In the genomic region with DNA sequence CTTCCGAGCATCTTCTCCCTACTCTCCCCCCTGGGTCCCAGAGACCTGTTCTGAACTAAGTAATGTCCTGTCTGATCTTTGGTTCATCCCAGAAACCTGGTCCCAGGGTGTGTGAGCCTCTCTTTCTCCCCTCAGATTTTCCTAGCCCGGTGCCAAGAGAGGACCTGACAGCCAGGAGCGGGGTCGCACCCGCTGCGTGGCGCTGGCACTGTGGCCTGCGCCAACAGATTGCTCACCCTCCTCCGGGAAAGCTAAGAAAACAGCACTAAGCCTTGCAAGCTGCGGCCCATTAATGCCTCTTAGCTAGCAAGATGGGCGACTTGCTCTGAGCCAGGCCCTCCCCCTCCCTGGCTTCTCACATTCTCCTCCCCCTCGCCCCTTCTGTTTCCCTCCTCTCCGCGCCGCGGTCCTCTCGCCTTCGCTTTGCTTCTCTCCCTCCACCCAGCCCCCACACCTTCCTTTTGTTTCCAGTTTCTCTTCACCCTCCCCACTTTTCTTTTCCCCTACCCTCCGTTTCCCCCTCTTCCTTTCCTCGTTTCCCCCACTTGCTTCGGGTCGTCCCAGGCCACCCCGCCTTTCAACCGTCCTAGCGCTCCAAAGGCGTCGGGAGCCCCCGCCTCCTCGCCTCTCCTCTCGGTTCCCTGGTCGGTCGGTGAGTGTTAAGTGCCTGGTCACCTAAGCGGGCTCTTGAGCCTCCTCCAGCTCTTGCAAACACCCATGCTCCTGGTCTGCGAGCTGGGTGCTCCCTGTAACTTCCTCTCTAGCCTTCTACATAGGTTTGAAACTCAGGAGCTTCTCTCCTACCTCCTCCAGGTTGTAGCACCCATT, we compare ENCODE assay signal across 8 mouse cellular contexts. TPM values are rescaled to one million over a fixed set of nuclear protein-coding genes. Genes with fewer than 3 reads are reported as not detected.
A peak's percentile ranks its signal among the peaks of the same experiment; 100 is the strongest.
DNase-seq lines count a peak whose midpoint lies in the region; ATAC-seq and TF ChIP-seq lines count a peak whose summit lies in the region.

No protein-coding gene starts in this region.

- no peak for DNase-seq in heart, embryonic 10.5 days (ENCODE audit: low spot score)
- DNase-seq in heart, postnatal 36 days: no peak
- peak; percentile 74 for DNase-seq in R1 (ENCODE audit: low read depth, low spot score)
- peak; percentile 64 for DNase-seq in embryonic facial prominence, embryonic 14.5 days (ENCODE audit: low spot score)
- no peak for DNase-seq in intestine, embryonic 14.5 days (ENCODE audit: low spot score)
- DNase-seq in liver, postnatal 0 days: no peak
- peak; percentile 75 for DNase-seq in right cerebral cortex, postnatal 14 days

- no peak for TF ChIP-seq CTCF in liver, postnatal 0 days (IDR thresholded peaks at IDR 0.05; ENCODE audit: low read depth)

- no peak for TF ChIP-seq EP300 in liver, postnatal 0 days (IDR thresholded peaks at IDR 0.05; ENCODE audit: low read depth)

- intact Hi-C loops in heart, postnatal 36 days (cut with DNase I): no loop called here

- no peak overlapping the region; the same call in 1 of the 2 replicates for H3K27ac ChIP-seq in heart, embryonic 10.5 days
- no peak overlapping the region; the same call in 1 of the 2 replicates for H3K27ac ChIP-seq in embryonic facial prominence, embryonic 14.5 days (replicated peaks; ENCODE audit: low read depth, low read length)
- H3K27ac ChIP-seq in intestine, embryonic 14.5 days (ENCODE audit: low read depth): no peak overlapping the region
- no peak overlapping the region for H3K27ac ChIP-seq in liver, postnatal 0 days (ENCODE audit: low read depth)

- H3K9ac ChIP-seq in embryonic facial prominence, embryonic 14.5 days (ENCODE audit: low read depth, low read length): peak overlapping the region; percentile 42
- no peak overlapping the region for H3K9ac ChIP-seq in intestine, embryonic 14.5 days (ENCODE audit: low read length)
- no peak overlapping the region for H3K9ac ChIP-seq in liver, postnatal 0 days (replicated peaks)

- peaks cover 93% of the 10 kb centered on the region for H3K27me3 ChIP-seq in heart, embryonic 10.5 days (ENCODE audit: insufficient read depth, poor library complexity, severe bottlenecking)
- peaks cover 95% of the 10 kb centered on the region for H3K27me3 ChIP-seq in embryonic facial prominence, embryonic 14.5 days (replicated peaks; ENCODE audit: control insufficient read depth, insufficient read depth, low read length)
- peaks cover 98% of the 10 kb centered on the region for H3K27me3 ChIP-seq in intestine, embryonic 14.5 days (replicated peaks; ENCODE audit: control insufficient read depth, insufficient read depth, low read length)
- peaks cover 77% of the 10 kb centered on the region for H3K27me3 ChIP-seq in liver, postnatal 0 days (ENCODE audit: insufficient read depth, low read length)

- H3K9me3 ChIP-seq in heart, embryonic 10.5 days: no peaks in the 10 kb centered on the region
- H3K9me3 ChIP-seq in embryonic facial prominence, embryonic 14.5 days (ENCODE audit: control insufficient read depth, low read length): no peaks in the 10 kb centered on the region
- no peaks in the 10 kb centered on the region for H3K9me3 ChIP-seq in intestine, embryonic 14.5 days (ENCODE audit: control insufficient read depth, low read length)
- H3K9me3 ChIP-seq in liver, postnatal 0 days (ENCODE audit: low read length): no peaks in the 10 kb centered on the region

- no peaks in the 10 kb centered on the region for H3K36me3 ChIP-seq in heart, embryonic 10.5 days
- no peaks in the 10 kb centered on the region for H3K36me3 ChIP-seq in embryonic facial prominence, embryonic 14.5 days (ENCODE audit: control insufficient read depth, insufficient read depth, low read length)
- no peaks in the 10 kb centered on the region for H3K36me3 ChIP-seq in intestine, embryonic 14.5 days (ENCODE audit: control insufficient read depth, insufficient read depth, low read length)
- H3K36me3 ChIP-seq in liver, postnatal 0 days (replicated peaks; ENCODE audit: insufficient read depth, low read length): no peaks in the 10 kb centered on the region; the same call in 1 of the 2 replicates

- H3K4me1 ChIP-seq in heart, embryonic 10.5 days: peaks cover 32% of the 10 kb centered on the region
- peaks cover 19% of the 10 kb centered on the region for H3K4me1 ChIP-seq in embryonic facial prominence, embryonic 14.5 days (ENCODE audit: control insufficient read depth, insufficient read depth, low read length)
- H3K4me1 ChIP-seq in intestine, embryonic 14.5 days (replicated peaks; ENCODE audit: control insufficient read depth, insufficient read depth, low read length): no peaks in the 10 kb centered on the region; the same call in 1 of the 2 replicates
- H3K4me1 ChIP-seq in liver, postnatal 0 days (ENCODE audit: insufficient read depth): peaks cover 14% of the 10 kb centered on the region

- peak overlapping the region; percentile 53 for H3K4me2 ChIP-seq in embryonic facial prominence, embryonic 14.5 days (ENCODE audit: low read depth, low read length)
- peak overlapping the region; percentile 39 for H3K4me2 ChIP-seq in intestine, embryonic 14.5 days (ENCODE audit: low read length)
- H3K4me2 ChIP-seq in liver, postnatal 0 days (ENCODE audit: low read depth, low read length): peak overlapping the region; percentile 56

- peak; percentile 20; the same call in 1 of the 2 replicates for ATAC-seq in embryonic facial prominence, embryonic 14.5 days (ENCODE audit: low read depth)
- ATAC-seq in intestine, embryonic 14.5 days (replicated peaks; ENCODE audit: low FRiP score, low TSS enrichment, low read depth): no peak
- no peak for ATAC-seq in liver, postnatal 0 days
- no peak for ATAC-seq in megakaryocyte progenitor cell, adult 5-6 weeks (replicated peaks; ENCODE audit: poor library complexity)

- H3K4me3 ChIP-seq in heart, embryonic 10.5 days: peak overlapping the region; percentile 57
- H3K4me3 ChIP-seq in embryonic facial prominence, embryonic 14.5 days (ENCODE audit: low read depth, low read length): peak overlapping the region; percentile 31
- H3K4me3 ChIP-seq in intestine, embryonic 14.5 days (ENCODE audit: low read depth, low read length): peak overlapping the region; percentile 26
- H3K4me3 ChIP-seq in liver, postnatal 0 days (ENCODE audit: low read depth, low read length): peak overlapping the region; percentile 11; the same call in 1 of the 2 replicates

- under 1% methylated on average over 34 of the region's 34 CpGs for WGBS in heart, embryonic 10.5 days
- under 1% methylated on average over 33 of the region's 34 CpGs for WGBS in embryonic facial prominence, embryonic 14.5 days
- 3% methylated on average over 33 of the region's 34 CpGs for WGBS in intestine, embryonic 14.5 days
- 5% methylated on average over 34 of the region's 34 CpGs for WGBS in liver, postnatal 0 days (ENCODE audit: insufficient replicate concordance)

RNA-seq across cellular contexts. Expression of a gene that starts 7.8 kb away (rescaled TPM):
- polyA plus RNA-seq in heart, embryonic 10.5 days (2016; fragmentation: Nextera tagmentation; extraction: Ambion mirVana): 1.7 and 3.8 TPM in 2 replicates
- total RNA-seq in heart, postnatal 36 days (2021): 1 to 10 TPM; 2.2 to 3.3 TPM
- 9.4 and 12.0 TPM in 2 replicates for polyA plus RNA-seq in embryonic facial prominence, embryonic 14.5 days (2014; fragmentation: Nextera tagmentation; extraction: Ambion mirVana)
- 13.5 and 15.9 TPM in 2 replicates for polyA plus RNA-seq in intestine, embryonic 14.5 days (2014; fragmentation: Nextera tagmentation; extraction: Ambion mirVana)
- polyA plus RNA-seq in liver, postnatal 0 days (2015; fragmentation: Nextera tagmentation; extraction: Ambion mirVana): 97.4 and 98.7 TPM in 2 replicates
- total RNA-seq in megakaryocyte progenitor cell, adult 5-6 weeks (2015): not detected in 2 replicates
- total RNA-seq in megakaryocyte progenitor cell, adult 5-6 weeks (2017): not detected in 2 replicates

Comparison
In these comparisons a context has a peak if more than half of its experiments do, and no peak if none do; other contexts are left out.
1. DNase-seq: peak in R1 (single experiment), embryonic facial prominence, embryonic 14.5 days (single experiment) and right cerebral cortex, postnatal 14 days (single experiment); none in heart, embryonic 10.5 days (single experiment), heart, postnatal 36 days (0 of 2), intestine, embryonic 14.5 days (single experiment) and liver, postnatal 0 days (single experiment).
2. Peak in every context shown above with its lines, with median percentiles within 50 percentile points of each other: H3K4me3 ChIP-seq and H3K4me2 ChIP-seq.